Mouse (Mus musculus) MEL (cell line): Measurements from ENCODE around the gene Smagp. TPM values are rescaled to one million over a fixed set of nuclear protein-coding genes. Genes with fewer than 3 reads are reported as not detected.

Source experiments
- DNase-seq: peaks from one replicate; pipeline ENCODE4 v3.0.0; 2011; ENCODE audit warnings: low read depth, low spot score
- H3K27ac ChIP-seq: 2 replicates; pipeline ENCODE4 v1.5.1; 2012; ENCODE audit warnings: low read depth, mild to moderate bottlenecking, control low read depth, low read length, moderate library complexity; ENCODE audit not compliant: control insufficient read depth
- H3K27me3 ChIP-seq, 2 experiments: fragments of 150-350 bp in 1 of 2; sonication (generic) in 1 of 2; 2 replicates each; pipeline ENCODE4 v1.6.1; 2012; ENCODE audit warnings: low read length in 2 of 2, mild to moderate bottlenecking in 2 of 2, improper control_type of control experiment in 1 of 2, moderate library complexity in 1 of 2; ENCODE audit not compliant: insufficient read depth in 2 of 2, control insufficient read depth in 1 of 2
- H3K36me3 ChIP-seq, 2 experiments: 2 replicates each; pipeline ENCODE4 v1.6.1; 2012 to 2014; ENCODE audit warnings: low read length in 2 of 2, improper control_type of control experiment in 1 of 2, inconsistent platforms in 1 of 2, mild to moderate bottlenecking in 1 of 2; ENCODE audit not compliant: insufficient read depth in 2 of 2, control insufficient read depth in 1 of 2
- H3K4me1 ChIP-seq, 2 experiments: fragments of 150-350 bp in 1 of 2; sonication (generic) in 1 of 2; 2 replicates each; pipeline ENCODE4 v1.6.1; 2012; ENCODE audit warnings: low read length in 2 of 2, improper control_type of control experiment in 1 of 2, mild to moderate bottlenecking in 1 of 2; ENCODE audit not compliant: insufficient read depth in 2 of 2, control insufficient read depth in 1 of 2
- H3K4me3 ChIP-seq, 2 experiments: fragments of 150-350 bp in 1 of 2; sonication (generic) in 1 of 2; 2 replicates each; pipeline ENCODE4 v1.5.1; 2012; ENCODE audit warnings: low read depth in 2 of 2, low read length in 2 of 2, mild to moderate bottlenecking in 2 of 2, moderate library complexity in 2 of 2, control low read depth in 1 of 2, improper control_type of control experiment in 1 of 2; ENCODE audit not compliant: control insufficient read depth in 1 of 2, insufficient read depth in 1 of 2
- H3K79me2 ChIP-seq: 2 replicates; pipeline ENCODE4 v1.6.1; 2012; ENCODE audit warnings: mild to moderate bottlenecking, low read length, moderate library complexity; ENCODE audit not compliant: control insufficient read depth, poor library complexity, insufficient read depth
- H3K9ac ChIP-seq: 2 replicates; pipeline ENCODE4 v1.6.1; 2012; ENCODE audit warnings: low read depth, mild to moderate bottlenecking, control low read depth, low read length, moderate library complexity; ENCODE audit not compliant: control insufficient read depth, poor library complexity, severe bottlenecking
- H3K9me3 ChIP-seq: fragments of 150-350 bp; sonication (generic); replicated peaks from 2 replicates; pipeline ENCODE4 v1.6.1; 2012; ENCODE audit warnings: mild to moderate bottlenecking, low read length, improper control_type of control experiment, moderate library complexity; ENCODE audit not compliant: insufficient read depth
- BHLHE40 ChIP-seq: IDR thresholded peaks from 2 replicates; pipeline ENCODE4 v1.6.1; 2012; ENCODE audit warnings: low read depth, mild to moderate bottlenecking, inconsistent platforms, low read length, improper control_type of control experiment, borderline replicate concordance
- CHD1 ChIP-seq: IDR thresholded peaks from 2 replicates; pipeline ENCODE4 v1.6.1; 2012; ENCODE audit warnings: low read depth, mild to moderate bottlenecking, inconsistent platforms, low read length, improper control_type of control experiment
- CTCF ChIP-seq, 3 experiments: IDR thresholded peaks in 2 of 3; conservative IDR thresholded peaks in 1 of 3; 2 replicates each; pipeline ENCODE4 v1.5.1; 2011 to 2012; ENCODE audit warnings: low read length in 3 of 3, low read depth in 2 of 3, mild to moderate bottlenecking in 2 of 3, improper control_type of control experiment in 1 of 3, inconsistent platforms in 1 of 3, mixed read lengths in 1 of 3, moderate library complexity in 1 of 3; ENCODE audit not compliant: control insufficient read depth in 1 of 3, insufficient read depth in 1 of 3, poor library complexity in 1 of 3, severe bottlenecking in 1 of 3
- ELF1 ChIP-seq: IDR thresholded peaks from 2 replicates; pipeline ENCODE4 v1.6.1; 2014; ENCODE audit warnings: low read depth, mild to moderate bottlenecking, inconsistent platforms, low read length, improper control_type of control experiment, moderate library complexity
- GABPA ChIP-seq: IDR thresholded peaks from 2 replicates; pipeline ENCODE4 v1.6.1; 2012; ENCODE audit warnings: low read depth, mild to moderate bottlenecking, inconsistent platforms, low read length, improper control_type of control experiment, moderate library complexity
- KAT2A ChIP-seq: conservative IDR thresholded peaks from 2 replicates; pipeline ENCODE4 v1.6.1; 2012; ENCODE audit warnings: low read depth, low read length, improper control_type of control experiment, inconsistent platforms
- MAFK ChIP-seq: IDR thresholded peaks from 2 replicates; pipeline ENCODE4 v1.6.1; 2011; ENCODE audit warnings: low read depth, mild to moderate bottlenecking, low read length, improper control_type of control experiment, borderline replicate concordance
- MAX ChIP-seq: IDR thresholded peaks from 2 replicates; pipeline ENCODE4 v1.6.1; 2011; ENCODE audit warnings: low read length, improper control_type of control experiment
- MEF2A ChIP-seq: IDR thresholded peaks from 2 replicates; pipeline ENCODE4 v1.6.1; 2014; ENCODE audit warnings: low read depth, mild to moderate bottlenecking, inconsistent platforms, low read length, improper control_type of control experiment; ENCODE audit not compliant: poor library complexity, insufficient replicate concordance, severe bottlenecking; ENCODE audit errors: extremely low read depth
- MXI1 ChIP-seq: IDR thresholded peaks from 2 replicates; pipeline ENCODE4 v1.6.1; 2011; ENCODE audit warnings: mild to moderate bottlenecking, low read depth, low read length, improper control_type of control experiment
- MYC ChIP-seq: IDR thresholded peaks from 2 replicates; pipeline ENCODE4 v1.6.1; 2011; ENCODE audit warnings: low read depth, mild to moderate bottlenecking, low read length, improper control_type of control experiment, moderate library complexity
- NRF1 ChIP-seq: IDR thresholded peaks from 2 replicates; pipeline ENCODE4 v1.6.1; 2014; ENCODE audit warnings: low read depth, mild to moderate bottlenecking, inconsistent platforms, low read length, improper control_type of control experiment, moderate library complexity; ENCODE audit not compliant: poor library complexity, insufficient read depth, severe bottlenecking
- POLR2AphosphoS5 ChIP-seq: IDR thresholded peaks from 2 replicates; pipeline ENCODE4 v1.6.1; 2012; ENCODE audit warnings: low read depth, borderline replicate concordance, mild to moderate bottlenecking, inconsistent platforms, low read length, moderate library complexity, mixed read lengths
- RAD21 ChIP-seq: IDR thresholded peaks from 2 replicates; pipeline ENCODE4 v1.6.1; 2011; ENCODE audit warnings: mild to moderate bottlenecking, low read depth, low read length, improper control_type of control experiment
- SIN3A ChIP-seq: IDR thresholded peaks from 2 replicates; pipeline ENCODE4 v1.6.1; 2012; ENCODE audit warnings: low read length, improper control_type of control experiment, inconsistent platforms
- SMC3 ChIP-seq: IDR thresholded peaks from 2 replicates; pipeline ENCODE4 v1.6.1; 2011; ENCODE audit warnings: low read depth, low read length, improper control_type of control experiment
- USF2 ChIP-seq, 2 experiments: IDR thresholded peaks; 2 replicates each; pipeline ENCODE4 v1.6.1; 2011 to 2012; ENCODE audit warnings: improper control_type of control experiment in 2 of 2, low read length in 2 of 2, borderline replicate concordance in 1 of 2, inconsistent platforms in 1 of 2, low read depth in 1 of 2, mild to moderate bottlenecking in 1 of 2; ENCODE audit not compliant: insufficient read depth in 1 of 2
- ZC3H11A ChIP-seq: IDR thresholded peaks from 2 replicates; pipeline ENCODE4 v1.6.1; 2012; ENCODE audit warnings: low read depth, mild to moderate bottlenecking, inconsistent platforms, low read length, improper control_type of control experiment
- ZKSCAN1 ChIP-seq: IDR thresholded peaks from 2 replicates; pipeline ENCODE4 v1.6.1; 2012; ENCODE audit warnings: low read depth, mild to moderate bottlenecking, inconsistent platforms, low read length, improper control_type of control experiment, moderate library complexity
- ZMIZ1 ChIP-seq: IDR thresholded peaks from 2 replicates; pipeline ENCODE4 v1.6.1; 2012; ENCODE audit warnings: low read depth, mild to moderate bottlenecking, inconsistent platforms, low read length, improper control_type of control experiment, moderate library complexity
- ZNF384 ChIP-seq: IDR thresholded peaks from 2 replicates; pipeline ENCODE4 v1.6.1; 2012; ENCODE audit warnings: low read depth, mild to moderate bottlenecking, inconsistent platforms, low read length, improper control_type of control experiment
- polyA plus RNA-seq, 2 experiments: library from polyadenylated mRNA; stranded (reverse) in 1 of 2; unstranded in 1 of 2; fragments of >175 nt in 1 of 2; fragments of >200 nt in 1 of 2; gene quantifications; 2 replicates each; pipeline versions ENCODE4 v1.2.1 to v1.2.4; 2012; ENCODE audit warnings: low replicate concordance in 2 of 2, low read depth in 1 of 2; ENCODE audit not compliant: insufficient read length in 2 of 2, insufficient read depth in 1 of 2, missing spikeins in 1 of 2
- total RNA-seq: library from RNA; depleted of rRNA; stranded (reverse); fragments of 300-350 nt; gene quantifications from 2 replicates; pipeline ENCODE4 v1.2.3, GENCODE M21; 2012

The Smagp gene
- total and polyA plus RNA-seq, 3 experiments: 2.6 to 22.6 TPM; not detected in 1

GRCm38 (mm10) chr15:100676521-100676920, 39.8 kb upstream of the Smagp start (continued):
- TF ChIP-seq CTCF (IDR thresholded peaks at IDR 0.05 in 2 of 3, conservative IDR thresholded peaks at IDR 0.05 in 1 of 3; ENCODE audit: control insufficient read depth in 1 of 3, insufficient read depth in 1 of 3, low read depth in 2 of 3, low read length in 3 of 3, poor library complexity in 1 of 3, severe bottlenecking in 1 of 3) (peak in 2 of 3 experiments; percentile 25 to 60; a peak in 3 of 6 replicates), POLR2AphosphoS5 (no peak), NRF1 (no peak), RAD21 (peak; percentile 48), MAFK (no peak), ZNF384 (peak; percentile 74; the same call in 1 of the 2 replicates), MYC (no peak)

DNA sequence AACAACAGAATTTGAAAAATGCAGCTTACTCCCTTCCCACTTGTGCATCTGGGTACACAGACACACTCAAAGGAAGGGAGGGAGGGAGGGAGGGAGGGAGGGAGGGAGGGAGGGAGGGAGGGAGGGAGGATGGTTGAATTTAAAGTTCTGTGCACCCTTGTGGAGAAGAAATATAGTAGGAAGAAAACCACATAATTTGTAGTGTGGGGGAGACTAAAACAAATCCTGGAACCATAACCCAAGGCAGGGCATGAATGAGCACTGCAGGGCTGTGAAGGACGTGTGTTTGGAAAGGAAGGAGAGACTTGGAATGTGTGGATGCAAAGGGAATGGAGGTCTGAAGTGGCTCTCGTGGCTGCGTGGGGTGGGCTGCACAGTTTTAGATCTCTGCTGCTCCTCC, 38.7 kb upstream of the Smagp start:
- Histone ChIP-seq H3K9me3 (no peaks in the 10 kb centered on the region), H3K4me3 (no peak overlapping the region), H3K4me1 (peaks cover 11 to 21% of the 10 kb centered on the region in 2 experiments), H3K79me2 (no peaks in the 10 kb centered on the region), H3K9ac (no peak overlapping the region), H3K36me3 (peaks cover 0 to 21% of the 10 kb centered on the region in 2 experiments; a peak in 2 of 4 replicates), H3K27ac (no peak overlapping the region), H3K27me3 (no peaks in the 10 kb centered on the region)
- TF ChIP-seq ZC3H11A (no peak), MEF2A (no peak), MXI1 (no peak), USF2 (IDR thresholded peaks at IDR 0.05; ENCODE audit: borderline replicate concordance in 1 of 2, insufficient read depth in 1 of 2, low read depth in 1 of 2, low read length in 2 of 2) (no peak)
- no peak for DNase-seq

DNA sequence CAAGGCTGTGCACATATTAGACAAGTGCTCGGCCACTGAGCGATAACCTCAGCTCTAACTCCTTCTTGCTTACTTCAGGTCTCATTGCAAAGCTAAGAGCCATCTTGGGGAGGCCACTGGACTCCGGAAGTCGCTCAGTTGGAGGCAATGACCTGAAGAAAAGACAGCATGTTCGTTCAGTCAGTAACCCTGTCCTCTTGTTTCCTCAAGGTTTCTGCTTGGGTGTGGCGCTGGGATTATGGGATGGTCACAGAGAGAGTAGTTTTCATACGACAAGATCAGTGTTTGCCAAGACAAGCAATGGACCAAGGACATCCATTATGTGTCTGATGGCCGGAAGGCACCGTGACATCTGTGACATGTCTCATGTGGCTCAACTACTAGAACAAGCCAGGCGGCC, 37.8 kb upstream of the Smagp start:
- no peaks in the 10 kb centered on the region for H3K79me2 ChIP-seq
- H3K9me3 ChIP-seq: no peaks in the 10 kb centered on the region
- H3K27ac ChIP-seq: peak overlapping the region; percentile 83
- no peaks in the 10 kb centered on the region for H3K27me3 ChIP-seq
- TF ChIP-seq SMC3 (no peak), USF2 (IDR thresholded peaks at IDR 0.05; ENCODE audit: borderline replicate concordance in 1 of 2, insufficient read depth in 1 of 2, low read depth in 1 of 2, low read length in 2 of 2) (no peak), GABPA (no peak), MXI1 (no peak), KAT2A (no peak), MAX (no peak), ZMIZ1 (no peak), SIN3A (no peak), ELF1 (no peak), ZKSCAN1 (no peak), MAFK (no peak), CHD1 (no peak), BHLHE40 (no peak)
- TF ChIP-seq, all 39 proteins: peak for 0
- Histone ChIP-seq H3K4me3 (no peak overlapping the region), H3K36me3 (peaks cover 0 to 26% of the 10 kb centered on the region in 2 experiments; a peak in 2 of 4 replicates), H3K4me1 (peaks cover 11 to 24% of the 10 kb centered on the region in 2 experiments), H3K9ac (peak overlapping the region; percentile 27; the same call in 1 of the 2 replicates)
- DNase-seq: no peak
